Mouse (Mus musculus): ENCODE results near the gene Brms1l. TPM values are rescaled to one million over a fixed set of nuclear protein-coding genes. Genes with fewer than 3 reads are reported as not detected.

Brms1l gene
- polyA plus RNA-seq, 1 experiment from 2014 or later: 46.6 TPM

DNA sequence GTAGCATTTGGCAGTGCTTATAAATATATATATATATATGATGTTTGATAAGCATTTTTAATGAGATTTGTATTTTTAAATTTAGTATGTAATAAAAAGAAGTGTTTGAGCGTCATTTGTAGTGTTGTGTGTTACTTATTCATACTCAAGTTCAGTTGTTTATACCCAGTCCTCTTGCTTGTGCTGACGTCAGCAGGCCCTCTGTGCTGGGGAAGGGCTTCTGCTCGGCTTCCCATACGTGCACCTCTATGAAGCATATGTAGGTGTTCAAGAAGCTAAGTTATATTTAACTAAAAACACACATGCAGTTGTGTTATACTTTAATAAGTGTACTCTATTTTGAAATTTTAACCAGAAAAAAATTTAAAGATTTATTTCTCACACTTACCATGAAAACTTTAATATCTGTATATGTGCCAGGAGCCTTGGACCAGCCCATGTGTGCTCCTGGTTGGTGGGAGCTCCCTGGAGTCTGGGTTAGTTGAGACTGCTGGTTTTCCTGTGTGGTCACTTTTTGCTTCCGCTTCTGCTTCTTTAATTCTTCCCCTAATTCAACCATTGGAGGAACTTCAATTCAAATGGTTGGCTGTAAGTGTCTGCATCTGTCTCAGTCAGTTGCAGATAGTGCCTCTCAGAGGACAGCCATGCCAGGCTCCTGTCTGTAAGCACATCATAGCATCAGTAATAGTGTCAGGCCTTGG lies 33.6 kb downstream of the Brms1l start:
- 97% methylated on average over 5 of the region's 5 CpGs for WGBS
- H3K9ac ChIP-seq: no peak overlapping the region
- no peak overlapping the region for H3K27ac ChIP-seq (replicated peaks)
- no peak overlapping the region for H3K4me2 ChIP-seq
- no peak overlapping the region for H3K4me3 ChIP-seq
- H3K4me1 ChIP-seq (replicated peaks): no peaks in the 10 kb centered on the region
- peaks cover 65% of the 10 kb centered on the region for H3K36me3 ChIP-seq
- H3K27me3 ChIP-seq: no peaks in the 10 kb centered on the region
- peaks cover 8% of the 10 kb centered on the region; the same call in 1 of the 2 replicates for H3K9me3 ChIP-seq
- no peak for ATAC-seq (ENCODE audit: low read depth)

DNA sequence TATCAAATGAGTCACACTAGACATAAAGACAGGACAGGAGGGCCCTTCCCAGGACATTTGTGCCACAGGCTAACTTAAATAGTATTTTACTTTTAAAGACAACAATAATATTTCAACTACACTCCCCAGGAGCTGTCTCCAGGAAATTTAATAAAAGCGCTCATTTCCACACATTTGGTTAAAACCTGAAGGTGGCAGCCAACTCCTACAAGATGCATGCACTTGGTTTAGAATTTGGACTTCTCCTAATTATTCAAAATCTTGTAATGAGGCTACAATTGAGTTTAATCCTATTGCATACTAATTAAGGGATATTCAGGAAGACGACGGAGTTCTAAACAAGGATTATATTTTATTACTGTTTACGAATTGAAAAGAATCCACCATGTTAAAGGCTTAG lies 49.3 kb downstream of the Brms1l start:
- no peak overlapping the region for H3K9ac ChIP-seq
- no peaks in the 10 kb centered on the region for H3K9me3 ChIP-seq
- no peak for ATAC-seq (ENCODE audit: low read depth)
- H3K4me1 ChIP-seq (replicated peaks): 0 out of 2 replicates have a peak, but pooled peaks cover 3% of the 10 kb centered on the region
- H3K27me3 ChIP-seq: no peaks in the 10 kb centered on the region
- H3K36me3 ChIP-seq: no peaks in the 10 kb centered on the region
- H3K27ac ChIP-seq (replicated peaks): no peak overlapping the region
- no peak overlapping the region for H3K4me2 ChIP-seq
- no peak overlapping the region for H3K4me3 ChIP-seq
- WGBS: 71% methylated on average over 4 of the region's 4 CpGs

DNA sequence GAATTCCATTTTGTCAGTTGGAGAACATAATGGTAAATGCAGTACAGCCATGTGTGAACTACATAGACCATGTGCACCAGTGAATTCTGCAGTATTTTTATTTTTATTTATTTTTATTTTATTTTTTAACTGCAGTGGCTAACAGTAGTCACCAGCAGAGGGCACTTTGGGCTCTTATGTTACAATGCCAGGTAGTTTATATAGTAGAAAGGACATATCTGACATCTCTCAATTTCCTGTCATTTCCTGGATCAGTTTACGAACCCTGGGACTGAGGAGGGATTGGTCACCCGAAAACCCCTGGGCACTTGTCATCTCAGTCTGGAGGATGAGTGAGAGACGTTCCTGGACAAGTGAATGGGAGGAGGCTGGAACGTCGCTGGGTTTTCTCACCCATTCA lies 52.4 kb downstream of the Brms1l start:
- Histone ChIP-seq H3K9ac (no peak overlapping the region), H3K27ac (replicated peaks) (no peak overlapping the region), H3K4me3 (no peak overlapping the region), H3K4me2 (peak overlapping the region; percentile 42), H3K27me3 (no peaks in the 10 kb centered on the region), H3K4me1 (replicated peaks) (0 out of 2 replicates have a peak, but pooled peaks cover 3% of the 10 kb centered on the region), H3K9me3 (no peaks in the 10 kb centered on the region), H3K36me3 (no peaks in the 10 kb centered on the region)
- ATAC-seq (ENCODE audit: low read depth): peak; percentile 43; the same call in 1 of the 2 replicates
- WGBS: 39% methylated on average over 5 of the region's 5 CpGs

DNA sequence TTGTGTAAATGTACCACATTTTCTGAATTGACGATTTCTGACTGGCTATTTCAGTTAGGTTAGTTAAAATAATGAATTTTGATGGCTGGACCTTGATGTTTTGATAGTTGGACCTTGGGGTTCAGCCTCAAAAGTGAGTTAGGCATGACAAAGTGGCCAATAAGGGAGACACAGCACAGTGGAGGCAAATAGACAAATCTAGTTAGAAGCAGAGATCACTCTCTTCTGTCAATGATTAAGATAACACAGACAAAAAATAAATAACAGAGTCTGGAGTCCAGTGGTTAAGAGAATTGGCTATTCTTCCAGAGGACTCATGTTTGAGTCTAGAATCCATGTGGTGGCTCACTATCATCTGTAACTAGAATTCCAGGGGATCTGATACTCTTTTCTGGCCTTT lies 68.7 kb downstream of the Brms1l start:
- H3K4me1 ChIP-seq (replicated peaks): no peaks in the 10 kb centered on the region
- no peak for ATAC-seq (ENCODE audit: low read depth)
- no peak overlapping the region for H3K27ac ChIP-seq (replicated peaks)
- H3K36me3 ChIP-seq: no peaks in the 10 kb centered on the region
- no peak overlapping the region for H3K4me3 ChIP-seq
- H3K9me3 ChIP-seq: no peaks in the 10 kb centered on the region
- H3K4me2 ChIP-seq: no peak overlapping the region
- no peaks in the 10 kb centered on the region for H3K27me3 ChIP-seq
- WGBS: 86% methylated on average over 1 of the region's 1 CpGs
- H3K9ac ChIP-seq: no peak overlapping the region

DNA sequence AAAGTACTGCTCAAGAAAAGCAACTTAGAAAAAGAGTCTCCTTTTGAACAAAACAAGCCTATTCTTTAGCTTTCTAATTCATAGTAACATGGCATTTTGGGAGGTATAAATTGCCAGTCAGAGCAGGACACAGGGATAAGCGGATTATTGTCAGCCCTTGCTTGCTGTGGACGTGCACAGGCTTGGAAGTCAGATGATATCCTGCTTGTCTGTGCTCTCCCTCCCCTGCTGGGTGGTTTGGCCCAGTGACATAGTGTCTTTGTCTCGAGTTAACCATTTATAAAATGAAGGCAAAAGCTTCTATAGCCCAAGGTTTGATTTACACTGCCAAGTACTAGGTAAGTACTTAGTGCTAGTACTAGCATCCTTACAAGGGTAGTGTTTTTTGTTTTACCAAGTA lies 76.0 kb downstream of the Brms1l start:
- Histone ChIP-seq H3K4me3 (no peak overlapping the region), H3K27me3 (no peaks in the 10 kb centered on the region), H3K4me1 (replicated peaks) (no peaks in the 10 kb centered on the region; the same call in 1 of the 2 replicates), H3K4me2 (no peak overlapping the region), H3K9ac (no peak overlapping the region), H3K36me3 (no peaks in the 10 kb centered on the region), H3K9me3 (no peaks in the 10 kb centered on the region), H3K27ac (replicated peaks) (no peak overlapping the region)
- ATAC-seq (ENCODE audit: low read depth): no peak
- 35% methylated on average over 3 of the region's 3 CpGs for WGBS

DNA sequence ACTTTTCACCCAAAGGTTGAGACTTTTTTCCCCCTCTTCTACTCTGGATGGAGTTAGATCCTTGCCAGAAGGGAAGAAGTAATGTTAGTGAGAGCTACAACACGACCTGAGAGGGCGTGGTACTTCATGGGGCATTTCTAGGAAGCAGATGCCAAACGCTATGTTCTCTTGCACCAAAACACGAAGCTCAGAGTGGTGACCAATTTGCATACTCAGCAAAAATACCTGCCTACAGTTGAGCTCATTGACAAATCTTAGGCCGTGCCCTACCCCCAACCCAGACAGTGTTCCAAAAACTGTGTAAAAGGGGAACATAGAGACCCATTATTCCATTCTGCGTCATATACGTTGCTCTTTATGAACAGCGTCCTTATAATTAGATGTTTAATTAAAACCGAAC lies 77.1 kb downstream of the Brms1l start:
- WGBS: 75% methylated on average over 9 of the region's 9 CpGs
- Histone ChIP-seq H3K36me3 (no peaks in the 10 kb centered on the region), H3K4me3 (no peak overlapping the region), H3K4me2 (no peak overlapping the region), H3K27ac (replicated peaks) (no peak overlapping the region), H3K9me3 (no peaks in the 10 kb centered on the region), H3K27me3 (no peaks in the 10 kb centered on the region), H3K4me1 (replicated peaks) (no peaks in the 10 kb centered on the region; the same call in 1 of the 2 replicates), H3K9ac (no peak overlapping the region)
- ATAC-seq (ENCODE audit: low read depth): no peak

DNA sequence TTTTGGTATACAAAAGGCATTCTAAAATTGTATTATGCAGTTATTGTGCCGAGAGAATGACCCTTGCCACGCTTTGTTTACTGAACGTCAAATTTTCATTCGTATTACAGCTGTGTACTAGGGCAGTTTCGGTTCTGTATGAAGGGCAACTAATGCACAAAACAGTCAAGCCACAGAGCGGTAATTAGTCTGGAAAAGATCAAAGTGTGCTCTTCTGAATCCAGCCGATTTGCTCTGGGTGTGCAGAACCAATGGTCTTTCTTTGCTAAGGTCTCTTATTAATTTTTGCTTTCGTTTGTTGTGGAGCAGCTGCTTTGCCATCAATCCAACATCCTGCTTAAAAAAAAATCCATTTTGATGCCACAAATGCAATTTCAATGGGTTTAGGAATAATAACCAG lies 80.1 kb downstream of the Brms1l start:
- H3K27ac ChIP-seq (replicated peaks): no peak overlapping the region
- 73% methylated on average over 8 of the region's 8 CpGs for WGBS

DNA sequence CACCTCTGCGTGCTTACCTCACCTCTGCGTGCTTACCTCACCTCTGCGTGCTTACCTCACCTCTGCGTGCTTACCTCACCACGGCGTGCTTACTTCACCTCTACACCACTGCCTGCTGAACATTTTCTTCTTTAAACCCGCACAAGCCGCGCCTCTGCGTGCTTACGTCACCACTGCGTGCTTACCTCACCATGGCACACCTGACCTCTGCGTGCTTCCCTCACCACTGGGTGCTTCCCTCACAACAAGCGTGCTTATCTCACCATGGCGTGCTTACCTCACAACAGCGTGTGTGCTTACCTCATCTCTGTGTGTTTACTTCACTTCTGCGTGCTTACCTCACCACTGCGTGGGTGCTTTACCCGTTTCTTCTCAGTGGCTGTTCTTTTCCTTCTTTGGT lies 80.9 kb downstream of the Brms1l start:
- WGBS: 95% methylated on average over 19 of the region's 19 CpGs

More for the DNA sequence above, 80.1 kb downstream of the Brms1l start:
- no peaks in the 10 kb centered on the region for H3K27me3 ChIP-seq
- no peak for ATAC-seq (ENCODE audit: low read depth)
- no peak overlapping the region for H3K4me3 ChIP-seq
- no peaks in the 10 kb centered on the region for H3K36me3 ChIP-seq
- no peaks in the 10 kb centered on the region; the same call in 1 of the 2 replicates for H3K4me1 ChIP-seq (replicated peaks)
- no peak overlapping the region for H3K9ac ChIP-seq
- H3K9me3 ChIP-seq: no peaks in the 10 kb centered on the region
- no peak overlapping the region for H3K4me2 ChIP-seq

More for the DNA sequence above, 80.9 kb downstream of the Brms1l start:
- Histone ChIP-seq H3K9ac (no peak overlapping the region), H3K4me3 (no peak overlapping the region), H3K36me3 (no peaks in the 10 kb centered on the region), H3K27ac (replicated peaks) (no peak overlapping the region), H3K9me3 (no peaks in the 10 kb centered on the region), H3K4me1 (replicated peaks) (no peaks in the 10 kb centered on the region; the same call in 1 of the 2 replicates), H3K27me3 (no peaks in the 10 kb centered on the region), H3K4me2 (no peak overlapping the region)
- no peak for ATAC-seq (ENCODE audit: low read depth)

Small RNA genes lying within 50 kb of the gene (microRNA-seq; reads per million reads assigned to microRNA genes)
- 1.5 reads per million, percentile 1 among the genes with 10 or more reads in this experiment for gene Gm23394

Other genes starting within 250 kb of the Brms1l start
- gene Insm2, start 236.9 kb upstream of the Brms1l start, polyA plus RNA-seq (2015; fragmentation: Nextera tagmentation; extraction: Ambion mirVana): 1.2 and 1.6 TPM in 2 replicates
- gene Ralgapa1, start 15.2 kb upstream of the Brms1l start, polyA plus RNA-seq (2015; fragmentation: Nextera tagmentation; extraction: Ambion mirVana): 21.0 and 22.6 TPM in 2 replicates